Mouse (Mus musculus) limb, embryonic 14.5 days (tissue): ENCODE data around the gene 4930522H14Rik. TPM values are rescaled to one million over a fixed set of nuclear protein-coding genes. Genes with fewer than 3 reads are reported as not detected.

ENCODE experiments used
- ATAC-seq: fragments of 200-750 bp; cut with Nextera tagmentation; 2 replicates; pipeline ENCODE4 v1.8.0; 2017; ENCODE audit warnings: low read depth, moderate number of reproducible peaks, moderate TSS enrichment; ENCODE audit not compliant: low FRiP score
- DNase-seq: peaks from one replicate; pipeline ENCODE4 v3.0.0-alpha.2; 2015; ENCODE audit warnings: low spot score
- H3K27ac ChIP-seq: fragments of 300-500 bp; sonication (generic); replicated peaks from 2 replicates; pipeline ENCODE4 v1.5.1; 2014; ENCODE audit warnings: low read depth, mild to moderate bottlenecking, low read length, moderate library complexity, mixed read lengths
- H3K27me3 ChIP-seq: fragments of 300-500 bp; sonication (generic); 2 replicates; pipeline ENCODE4 v1.6.1; 2014; ENCODE audit warnings: low read length, mixed read lengths; ENCODE audit not compliant: control insufficient read depth, insufficient read depth
- H3K36me3 ChIP-seq: fragments of 300-500 bp; sonication (generic); 2 replicates; pipeline ENCODE4 v1.6.1; 2014; ENCODE audit warnings: mild to moderate bottlenecking, low read length, moderate library complexity, mixed read lengths; ENCODE audit not compliant: control insufficient read depth, insufficient read depth
- H3K4me1 ChIP-seq: fragments of 300-500 bp; sonication (generic); 2 replicates; pipeline ENCODE4 v1.6.1; 2014; ENCODE audit warnings: antibody characterized with exemption, low read length, mixed read lengths; ENCODE audit not compliant: control insufficient read depth, insufficient read depth
- H3K4me2 ChIP-seq: fragments of 300-500 bp; sonication (generic); replicated peaks from 2 replicates; pipeline ENCODE4 v1.6.1; 2014; ENCODE audit warnings: low read depth, mild to moderate bottlenecking, low read length, moderate library complexity; ENCODE audit not compliant: severe bottlenecking
- H3K4me3 ChIP-seq: fragments of 300-500 bp; sonication (generic); replicated peaks from 2 replicates; pipeline ENCODE4 v1.5.1; 2014; ENCODE audit warnings: low read length
- H3K9ac ChIP-seq: fragments of 300-500 bp; sonication (generic); 2 replicates; pipeline ENCODE4 v1.6.1; 2014; ENCODE audit warnings: mild to moderate bottlenecking, low read depth, low read length, moderate library complexity; ENCODE audit not compliant: severe bottlenecking
- H3K9me3 ChIP-seq: fragments of 300-500 bp; sonication (generic); 2 replicates; pipeline ENCODE4 v1.6.1; 2016; ENCODE audit warnings: low read length; ENCODE audit not compliant: control insufficient read depth
- POLR2A ChIP-seq: fragments of 200-500 bp; IDR thresholded peaks from 2 replicates; pipeline ENCODE4 v1.8.0; 2012; ENCODE audit warnings: inconsistent platforms, mild to moderate bottlenecking, moderate library complexity, borderline replicate concordance; ENCODE audit not compliant: insufficient read depth, insufficient read length; ENCODE audit errors: extremely low read depth
- WGBS: fragments of 180-500 bp; shearing (Covaris S2); extraction: QIAGEN DNeasy Blood & Tissue Kit; methylation state at CpG from one replicate; pipeline ENCODE4 v1.1.7; 2014; 5-methylcytosine and 5-hydroxymethylcytosine counted together
- polyA plus RNA-seq, 2 experiments: library from polyadenylated mRNA; depleted of rRNA in 1 of 2; stranded (reverse) in 1 of 2; unstranded in 1 of 2; fragments of >200 nt; fragmentation: Nextera tagmentation in 1 of 2; extraction: Ambion mirVana in 1 of 2; gene quantifications; 2 replicates each; pipeline versions ENCODE4 v1.2.1 to v1.2.3; 2012 to 2014

Gene 4930522H14Rik
- polyA plus RNA-seq, 2 experiments, result not detected

GRCm38 (mm10) chr4:109569421-109569820 lies 38.3 kb upstream of the 4930522H14Rik start:
- Histone ChIP-seq H3K4me1 (peaks cover 11% of the 10 kb centered on the region), H3K9me3 (no peaks in the 10 kb centered on the region), H3K36me3 (no peaks in the 10 kb centered on the region), H3K4me3 (no peak overlapping the region), H3K4me2 (no peak overlapping the region), H3K27me3 (no peaks in the 10 kb centered on the region), H3K27ac (no peak overlapping the region), H3K9ac (no peak overlapping the region)
- 58% methylated on average over 9 of the region's 9 CpGs for WGBS
- ATAC-seq (no peak), DNase-seq (peak; percentile 21)
- TF ChIP-seq POLR2A, result no peak

- H3K4me2 ChIP-seq, result no peak overlapping the region
- DNase-seq (no peak), ATAC-seq (no peak)
- peaks cover 11% of the 10 kb centered on the region for H3K4me1 ChIP-seq
- no peak for TF ChIP-seq POLR2A
- no peaks in the 10 kb centered on the region for H3K27me3 ChIP-seq
- H3K27ac ChIP-seq, result no peak overlapping the region
- no peak overlapping the region for H3K4me3 ChIP-seq
- H3K36me3 ChIP-seq, result no peaks in the 10 kb centered on the region
- no peak overlapping the region for H3K9ac ChIP-seq
- WGBS, result 53% methylated on average over 10 of the region's 10 CpGs
- H3K9me3 ChIP-seq, result no peaks in the 10 kb centered on the region
Observed at GRCm38 (mm10) chr4:109568959-109569358, 37.9 kb upstream of the 4930522H14Rik start.

- Histone ChIP-seq H3K36me3 (no peaks in the 10 kb centered on the region), H3K27ac (no peak overlapping the region), H3K9me3 (no peaks in the 10 kb centered on the region), H3K27me3 (no peaks in the 10 kb centered on the region), H3K4me3 (no peak overlapping the region), H3K9ac (no peak overlapping the region), H3K4me1 (peaks cover 11% of the 10 kb centered on the region), H3K4me2 (no peak overlapping the region)
- DNase-seq (no peak), ATAC-seq (no peak)
- 92% methylated on average over 6 of the region's 6 CpGs for WGBS
- TF ChIP-seq POLR2A, result no peak
Observed at GRCm38 (mm10) chr4:109564711-109565110, 33.6 kb upstream of the 4930522H14Rik start.

- peak overlapping the region; percentile 8 for H3K9ac ChIP-seq
- H3K4me2 ChIP-seq, result peak overlapping the region; percentile 32
- peak overlapping the region; percentile 14; the same call in 1 of the 2 replicates for H3K27ac ChIP-seq
- H3K9me3 ChIP-seq, result no peaks in the 10 kb centered on the region
- H3K27me3 ChIP-seq, result no peaks in the 10 kb centered on the region
- 26% methylated on average over 11 of the region's 11 CpGs for WGBS
- DNase-seq (peak; percentile 12), ATAC-seq (no peak)
- no peaks in the 10 kb centered on the region for H3K36me3 ChIP-seq
- no peaks in the 10 kb centered on the region for H3K4me1 ChIP-seq
- 0 out of 2 replicates have a peak overlapping the region, but pooled peaks have one; percentile 13 for H3K4me3 ChIP-seq
- no peak for TF ChIP-seq POLR2A
Observed at GRCm38 (mm10) chr4:109550338-109551150, 19.4 kb upstream of the 4930522H14Rik start.

- H3K4me1 ChIP-seq, result no peaks in the 10 kb centered on the region
- H3K36me3 ChIP-seq, result no peaks in the 10 kb centered on the region
- H3K4me3 ChIP-seq, result no peak overlapping the region
- no peak overlapping the region for H3K9ac ChIP-seq
- no peaks in the 10 kb centered on the region for H3K27me3 ChIP-seq
- ATAC-seq, result no peak
- DNase-seq, result no peak
- 11% methylated on average over 2 of the region's 2 CpGs for WGBS
- no peaks in the 10 kb centered on the region for H3K9me3 ChIP-seq
- no peak for TF ChIP-seq POLR2A
- H3K4me2 ChIP-seq, result no peak overlapping the region
- no peak overlapping the region for H3K27ac ChIP-seq
Observed at GRCm38 (mm10) chr4:109547306-109547705, 16.2 kb upstream of the 4930522H14Rik start.

GRCm38 (mm10) chr4:109546538-109546937 lies 15.4 kb upstream of the 4930522H14Rik start:
- no peak overlapping the region for H3K4me3 ChIP-seq
- H3K4me2 ChIP-seq, result no peak overlapping the region
- DNase-seq (no peak), ATAC-seq (no peak)
- no peaks in the 10 kb centered on the region for H3K36me3 ChIP-seq
- H3K9ac ChIP-seq, result no peak overlapping the region
- H3K27ac ChIP-seq, result no peak overlapping the region
- WGBS, result 90% methylated on average over 2 of the region's 2 CpGs
- H3K9me3 ChIP-seq, result no peaks in the 10 kb centered on the region
- TF ChIP-seq POLR2A, result no peak
- H3K27me3 ChIP-seq, result no peaks in the 10 kb centered on the region
- no peaks in the 10 kb centered on the region for H3K4me1 ChIP-seq
